Mouse (Mus musculus) spleen, adult 18-20 months (tissue): ENCODE results near the gene Cd81.

Source experiments
- DNase-seq, 2 experiments: peaks; one replicate each; pipeline ENCODE4 v3.0.0; 2022; ENCODE audit warnings: mixed read lengths in 2 of 2

Cd81 gene

DNA sequence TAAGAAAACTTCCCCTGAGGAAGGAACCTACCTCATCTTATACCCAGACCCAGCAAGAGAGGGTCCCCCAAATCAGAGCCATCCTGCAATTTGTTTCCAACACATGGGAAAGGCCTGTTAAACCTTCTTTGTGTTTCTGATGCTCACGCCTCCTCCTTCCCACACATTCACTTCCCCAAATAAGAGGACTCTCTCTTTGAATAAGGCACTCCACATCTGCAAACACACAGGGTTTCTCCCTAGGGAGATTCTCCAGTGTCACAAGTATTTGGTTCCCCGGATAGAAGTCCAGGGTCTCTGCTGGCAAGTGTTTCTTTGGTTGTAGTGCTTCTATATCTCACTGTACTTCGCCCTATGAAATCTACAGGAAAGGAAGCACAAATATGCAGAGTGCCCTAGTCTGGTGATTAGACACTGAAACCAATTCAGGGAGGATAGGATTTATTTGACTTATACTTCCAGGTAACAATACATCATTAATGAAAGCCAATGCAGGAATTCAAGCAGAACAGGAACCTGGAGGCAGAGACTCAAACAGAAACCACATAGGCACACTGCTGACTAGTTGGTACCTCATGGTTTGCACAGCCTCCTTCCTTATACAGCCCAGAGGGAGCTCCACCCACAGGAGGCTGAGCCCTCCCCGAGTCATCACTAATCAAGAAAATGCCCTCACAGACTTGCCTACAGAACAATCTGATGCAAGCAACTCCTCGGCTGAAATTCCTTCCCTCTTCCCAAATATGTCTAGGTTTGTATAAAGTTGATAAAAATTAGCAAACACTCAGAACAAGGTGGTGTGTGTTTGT lies 31.0 kb upstream of the Cd81 start:
- no peak for DNase-seq

DNA sequence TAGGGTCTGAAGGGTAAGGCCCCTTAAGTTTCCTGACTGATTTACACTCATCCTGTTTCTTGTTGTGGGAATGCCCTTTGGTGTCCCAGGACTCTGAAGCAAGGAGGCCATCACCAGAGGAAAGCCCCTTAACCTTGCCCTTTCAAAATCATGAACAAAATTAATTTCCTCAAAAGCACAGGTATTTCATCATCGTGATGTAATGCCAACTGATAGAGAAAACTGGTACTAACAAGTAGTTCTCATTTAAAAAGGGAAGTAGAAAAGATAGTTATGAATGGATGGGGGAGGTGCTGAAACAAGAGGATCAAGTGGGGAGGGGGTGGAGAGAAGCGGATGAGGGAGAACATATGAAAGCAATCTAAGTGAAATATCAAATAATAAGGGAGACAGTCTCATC lies 29.0 kb upstream of the Cd81 start:
- DNase-seq: no peak

GRCm38 (mm10) chr7:143024293-143024692 lies 28.2 kb upstream of the Cd81 start:
- no peak for DNase-seq

DNA sequence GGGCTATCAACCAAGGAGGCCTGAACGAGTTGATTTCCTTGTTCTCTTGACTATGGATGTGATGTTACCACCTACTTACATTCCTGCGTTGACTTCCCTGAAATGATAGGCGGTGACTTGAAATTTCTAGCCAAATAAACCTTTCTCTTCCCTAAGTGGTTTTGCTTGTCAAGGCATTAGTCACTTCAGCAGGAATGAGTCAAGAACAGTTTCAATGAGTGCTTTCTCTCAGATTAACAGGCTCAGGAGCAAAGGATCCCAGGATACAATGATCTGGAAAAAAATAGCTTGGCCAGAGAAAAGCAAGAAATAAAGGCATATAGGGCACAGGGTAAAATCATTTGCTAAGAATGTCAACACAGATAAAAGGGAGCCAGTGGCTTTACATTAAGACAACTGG lies 27.0 kb upstream of the Cd81 start:
- no peak for DNase-seq

GRCm38 (mm10) chr7:143027196-143027595 lies 25.3 kb upstream of the Cd81 start:
- no peak for DNase-seq

DNA sequence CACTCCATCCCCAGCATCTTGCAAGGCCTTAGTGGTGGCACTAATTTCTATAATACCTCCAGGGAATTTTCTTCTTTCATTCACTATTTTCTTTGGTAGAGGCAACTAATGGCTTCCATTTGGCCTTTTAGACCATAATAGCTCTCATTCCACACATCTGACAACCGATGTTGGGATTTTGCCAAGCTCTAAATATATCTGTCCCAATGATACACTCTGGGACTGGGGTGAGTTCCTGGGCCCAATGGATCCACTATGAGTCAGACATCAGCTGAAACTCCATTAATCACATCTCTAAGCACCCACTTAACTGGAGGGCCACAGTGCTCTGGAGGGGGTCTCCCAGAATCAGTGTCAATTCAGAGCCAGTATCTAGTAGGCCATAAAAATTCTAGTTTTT lies 20.7 kb upstream of the Cd81 start:
- DNase-seq: no peak

DNA sequence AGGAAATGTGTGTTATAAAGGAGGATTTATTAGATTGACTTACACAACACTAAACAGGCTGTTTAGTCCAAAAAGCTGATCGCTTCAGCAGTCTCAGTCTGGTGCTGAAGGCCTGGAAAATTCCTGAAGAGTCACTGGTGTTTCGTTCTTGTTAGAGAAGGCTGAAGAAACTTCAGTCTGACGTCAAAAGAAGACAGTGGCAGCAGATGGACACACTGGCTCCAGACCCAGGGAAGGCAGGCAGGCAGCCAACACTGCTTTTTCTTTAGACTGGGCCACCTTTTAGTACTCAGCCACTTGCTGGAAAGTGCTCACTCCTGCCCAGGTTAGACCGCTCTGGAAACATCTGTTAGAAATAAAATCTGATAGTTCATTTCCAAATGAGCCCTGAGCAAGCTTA lies 19.0 kb upstream of the Cd81 start:
- no peak for DNase-seq

- DNase-seq: no peak
These were observed 18.4 kb upstream of the Cd81 start for GRCm38 (mm10) chr7:143034112-143034511.

DNA sequence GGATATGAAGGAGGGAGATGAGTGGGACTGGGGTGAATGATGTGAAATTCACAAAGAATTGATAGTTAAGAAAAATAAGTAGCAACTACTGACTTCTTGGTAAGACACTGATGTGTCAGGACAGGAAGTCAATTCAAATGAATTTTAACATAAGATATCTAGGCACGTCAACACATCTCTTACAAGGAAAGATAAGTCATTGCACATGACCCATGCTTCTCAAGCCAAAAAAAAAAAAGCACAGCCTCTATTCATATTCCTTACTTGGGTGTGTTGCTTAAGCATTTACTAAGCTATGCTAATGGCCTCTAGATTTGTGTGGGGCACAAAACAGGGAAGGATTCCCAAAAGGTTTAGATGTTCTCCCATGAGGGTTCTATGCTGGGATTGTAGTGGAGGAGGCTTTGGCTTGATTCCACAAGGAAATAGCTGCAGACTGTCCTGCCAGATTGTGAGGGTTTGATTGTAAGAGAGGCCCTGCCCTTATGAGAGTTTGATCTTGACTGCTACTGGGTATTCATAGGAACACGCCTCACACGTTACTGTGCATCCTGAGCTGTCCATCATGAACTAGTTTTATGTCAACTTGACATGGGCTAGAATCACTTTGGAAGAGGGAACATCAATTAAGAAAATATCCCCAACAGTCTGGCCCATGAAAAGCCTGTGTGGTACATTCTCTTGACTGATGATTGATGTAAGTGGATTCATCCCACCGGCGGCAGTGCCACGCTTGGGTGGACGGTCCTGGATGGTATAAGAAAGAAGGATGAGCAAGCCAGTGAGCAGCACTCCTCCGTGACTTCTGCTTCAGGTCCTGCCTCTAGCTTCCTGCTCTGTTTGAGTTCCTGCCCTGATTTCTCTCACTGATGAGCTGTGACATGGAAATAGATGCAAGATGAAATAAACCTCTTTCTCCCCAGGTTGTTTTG lies 17.8 kb upstream of the Cd81 start:
- DNase-seq: no peak

GRCm38 (mm10) chr7:143036787-143037186 lies 15.8 kb upstream of the Cd81 start:
- DNase-seq: no peak

DNA sequence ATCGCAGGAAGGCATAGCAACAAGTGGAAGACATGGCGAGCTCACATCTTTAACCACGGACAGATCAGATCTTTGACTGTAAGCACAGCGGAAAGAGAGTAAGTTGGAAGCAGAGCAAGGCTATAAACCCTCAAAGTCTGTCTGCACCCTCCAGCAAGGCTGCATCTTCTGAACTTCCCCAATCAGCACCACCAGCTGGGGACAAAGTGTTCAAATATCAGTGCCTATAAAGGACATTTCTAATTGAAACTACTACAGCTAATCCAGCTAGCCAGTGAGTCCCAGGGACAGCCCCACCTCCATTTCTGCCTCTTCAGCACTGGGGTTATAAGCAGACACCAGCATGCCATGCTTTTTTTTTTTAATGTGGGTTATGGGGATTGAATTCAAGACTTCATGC lies 15.2 kb upstream of the Cd81 start:
- DNase-seq: no peak

DNA sequence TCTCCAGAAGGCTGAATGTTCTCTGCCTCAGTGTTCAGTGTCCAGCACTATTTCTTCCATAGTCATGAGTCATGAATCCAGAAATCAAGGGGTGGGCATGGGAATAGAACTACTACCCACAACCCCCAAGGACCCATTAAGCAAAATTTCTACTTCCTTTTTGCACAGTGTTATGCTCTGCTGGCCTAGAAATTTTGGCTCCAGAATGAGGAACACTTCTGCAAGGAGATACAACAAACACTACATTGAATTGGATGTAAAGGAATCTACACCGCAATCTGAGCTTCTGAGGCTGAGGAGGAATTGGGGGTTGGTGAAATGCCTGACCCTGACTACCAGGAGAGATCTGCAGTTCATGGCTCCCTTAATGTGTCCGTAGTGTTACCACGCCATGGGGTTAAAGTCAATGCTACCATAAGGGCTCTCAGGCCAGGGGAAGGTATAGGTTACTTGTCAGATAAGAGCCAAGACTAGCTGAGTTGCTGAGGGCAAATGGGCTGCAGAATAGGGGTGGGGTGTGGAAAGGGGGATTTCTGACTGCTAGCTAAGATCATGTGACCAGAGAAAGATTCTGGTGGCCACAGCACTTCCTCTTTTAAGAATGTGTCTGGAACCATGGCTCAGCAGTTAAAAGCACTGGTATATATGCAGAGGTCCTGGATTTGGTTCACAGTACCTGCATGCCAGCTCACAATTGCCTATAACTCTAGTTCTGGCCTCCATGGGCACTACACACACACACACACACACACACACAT lies 14.2 kb upstream of the Cd81 start:
- DNase-seq: peak in 1 of 2 experiments; percentile 46

DNA sequence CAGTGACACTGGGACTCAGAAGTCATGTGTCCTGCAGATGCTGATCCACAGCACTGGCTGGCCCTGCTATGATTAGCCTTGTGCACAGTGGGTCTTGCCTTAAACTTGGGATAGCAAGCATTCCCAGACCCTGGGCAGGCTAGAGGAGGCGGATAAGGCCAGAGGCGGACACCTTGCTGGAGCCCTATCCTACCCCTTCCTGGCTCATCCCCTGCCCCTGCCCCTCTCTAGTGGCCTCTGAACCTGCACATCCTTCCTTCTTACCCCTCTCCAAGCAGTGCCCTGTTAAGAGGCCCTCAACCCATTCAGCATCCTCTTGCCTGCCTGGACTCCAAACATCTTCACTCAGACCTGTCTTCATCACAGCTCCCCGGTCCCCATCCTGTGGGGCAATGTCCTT lies 12.0 kb upstream of the Cd81 start:
- DNase-seq: no peak

GRCm38 (mm10) chr7:143041138-143041822 lies 11.3 kb upstream of the Cd81 start:
- DNase-seq: no peak

GRCm38 (mm10) chr7:143042089-143042488 lies 10.4 kb upstream of the Cd81 start:
- no peak for DNase-seq

DNA sequence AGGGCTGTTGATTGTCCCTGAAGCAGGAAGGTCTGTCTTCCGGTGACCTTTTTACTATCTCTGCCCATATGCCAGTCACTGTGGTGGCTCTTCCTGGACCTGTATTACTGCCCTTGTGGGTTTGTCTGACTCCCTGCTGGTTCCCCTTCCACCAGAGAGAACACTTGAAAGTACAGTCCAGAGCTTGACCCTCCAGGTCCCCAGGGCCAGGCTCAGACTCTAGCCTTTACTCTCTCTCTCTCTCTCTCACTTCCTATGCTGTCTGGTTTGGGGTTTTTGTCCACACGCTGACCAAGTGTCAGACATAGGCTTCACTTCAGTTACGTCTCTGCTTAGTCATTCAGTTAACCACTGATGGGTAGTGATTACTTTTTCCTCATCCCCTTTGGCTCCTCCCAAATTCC lies 9.6 kb upstream of the Cd81 start:
- no peak for DNase-seq

GRCm38 (mm10) chr7:143044049-143044825 lies 8.3 kb upstream of the Cd81 start:
- no peak for DNase-seq

DNA sequence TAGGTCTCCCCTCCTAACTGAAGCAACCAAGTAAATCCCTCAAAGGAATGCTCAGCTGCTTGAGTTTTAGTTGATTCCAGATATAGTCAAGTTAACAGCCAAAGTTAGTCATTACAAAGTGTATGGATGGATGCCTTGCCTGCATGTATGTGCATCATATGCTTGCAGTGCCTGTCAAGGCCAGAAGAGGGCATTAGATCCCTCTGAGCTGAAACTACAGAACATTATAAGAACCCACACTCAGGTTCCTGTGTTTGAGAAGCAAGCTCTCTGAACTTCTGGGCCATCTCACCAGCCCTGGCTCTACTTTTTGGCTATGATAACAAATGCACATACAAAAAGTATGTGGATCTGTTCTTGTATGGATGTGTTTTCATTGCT lies 7.7 kb upstream of the Cd81 start:
- no peak for DNase-seq

DNA sequence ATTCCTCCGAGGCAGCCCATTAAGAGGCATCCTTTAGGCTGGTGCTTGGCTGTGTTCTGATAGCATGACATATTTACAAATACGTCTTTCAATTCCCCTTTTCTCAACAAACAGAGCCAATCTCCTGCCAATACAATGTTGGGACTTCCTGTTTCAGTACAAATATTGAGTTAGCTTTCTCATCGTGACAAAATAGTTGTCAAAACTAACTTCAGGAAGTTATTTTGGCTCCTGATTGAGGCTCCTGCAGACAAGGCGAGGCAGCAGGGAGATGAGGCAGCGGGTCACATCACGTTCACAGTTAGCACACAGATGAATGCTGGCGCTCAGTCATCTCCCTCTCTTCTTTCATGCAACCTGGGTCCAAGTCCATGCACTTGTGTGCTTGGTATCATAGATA lies 6.2 kb upstream of the Cd81 start:
- DNase-seq: no peak

GRCm38 (mm10) chr7:143049331-143049730 lies 3.2 kb upstream of the Cd81 start:
- no peak for DNase-seq

GRCm38 (mm10) chr7:143049841-143050816 lies 2.4 kb upstream of the Cd81 start:
- DNase-seq: no peak
